Mouse (Mus musculus) frontal cortex, adult 2 months (tissue): Measurements from ENCODE around the gene Slc39a3. TPM values are rescaled to one million over a fixed set of nuclear protein-coding genes. Genes with fewer than 3 reads are reported as not detected.
"Not testable (repeated sequence)": the region's sequence is repeated elsewhere in the genome, so short reads cannot be mapped to it uniquely, and the experiment has no call there.

ENCODE experiments used
- DNase-seq, 2 experiments: peaks; one replicate each; pipeline ENCODE4 v3.0.0; 2022; ENCODE audit warnings: low spot score in 1 of 2; ENCODE audit errors: extremely low spot score in 1 of 2
- polyA plus RNA-seq: library from polyadenylated mRNA; depleted of rRNA; stranded (reverse); fragments of >200 nt; gene quantifications from 2 replicates; pipeline ENCODE4 v1.2.3, GENCODE M21; 2012; rRNA removed

Gene Slc39a3
- polyA plus RNA-seq: 67.1 and 70.1 TPM in 2 replicates

- DNase-seq: peak; percentile 97 to 100
Observed at GRCm38 (mm10) chr10:81036988-81037580, at the start of gene Slc39a3. Gene Slc39a3, minus strand, starts transcription at chr10:81037426.

- DNase-seq: no peak
Observed at GRCm38 (mm10) chr10:81087021-81087420, 49.8 kb upstream of the Slc39a3 start.

DNA sequence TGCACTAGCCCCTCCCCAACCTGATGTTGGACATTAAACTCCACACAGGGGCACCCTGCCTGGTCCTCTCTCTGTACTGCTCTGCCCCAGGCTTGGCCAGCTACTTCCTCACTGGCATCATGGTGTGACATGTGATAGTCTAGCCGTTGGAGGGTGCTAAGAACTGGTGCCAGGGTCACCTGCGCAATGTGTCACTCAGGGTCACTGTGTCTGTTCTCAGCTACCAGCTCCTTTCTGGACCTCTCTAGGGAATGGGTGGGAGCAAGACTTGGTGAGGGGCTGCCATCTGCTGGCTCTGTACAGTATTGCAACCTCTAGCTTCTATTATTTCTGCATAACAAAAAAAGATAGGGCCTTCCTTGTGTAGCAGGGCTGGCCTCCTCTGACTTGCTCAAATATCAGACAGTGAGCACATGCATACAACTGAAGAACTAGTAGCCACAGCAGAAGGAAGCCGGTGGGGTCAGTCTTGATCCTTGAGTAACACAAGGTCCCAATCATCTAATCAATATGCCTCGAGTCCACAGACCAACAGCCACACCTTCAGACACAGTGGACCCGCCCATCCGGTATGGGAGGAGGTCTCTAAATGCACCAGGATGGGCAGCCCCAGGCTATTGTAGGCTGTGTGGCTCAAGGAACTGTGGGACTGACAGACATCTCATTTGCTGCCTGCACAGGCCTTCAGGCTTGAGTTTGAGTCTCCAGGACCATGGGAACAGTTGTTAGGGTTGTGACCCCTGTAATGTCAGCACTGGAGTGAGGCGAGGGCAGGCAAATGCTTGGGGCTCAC lies 45.1 kb upstream of the Slc39a3 start:
- peak; percentile 38 to 86 for DNase-seq

DNA sequence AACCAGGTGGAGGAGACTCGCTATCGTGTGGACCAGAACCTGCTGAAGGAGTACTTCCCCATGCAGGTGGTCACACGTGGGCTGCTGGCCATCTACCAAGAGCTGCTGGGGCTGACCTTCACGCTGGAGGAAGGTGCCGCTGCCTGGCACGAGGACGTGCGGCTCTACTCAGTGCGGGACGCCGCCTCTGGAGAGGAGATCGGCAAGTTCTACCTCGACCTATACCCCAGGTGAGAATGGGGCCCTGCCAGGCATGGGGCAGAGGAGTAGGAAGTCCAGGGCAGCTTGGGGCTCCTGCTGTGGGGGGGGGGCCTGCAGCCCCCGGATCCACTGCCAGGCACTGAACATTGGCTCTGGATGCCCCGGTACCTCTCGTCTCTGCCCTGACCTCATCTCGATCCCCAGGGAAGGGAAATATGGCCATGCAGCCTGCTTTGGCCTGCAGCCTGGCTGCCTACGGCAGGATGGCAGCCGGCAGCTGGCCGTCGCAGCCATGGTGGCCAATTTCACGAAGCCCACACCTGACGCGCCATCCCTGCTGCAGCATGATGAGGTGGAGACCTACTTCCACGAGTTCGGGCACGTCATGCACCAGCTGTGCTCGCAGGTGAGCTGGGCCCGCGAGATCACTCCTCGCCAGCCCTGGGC lies 42.9 kb upstream of the Slc39a3 start:
- no peak for DNase-seq

DNA sequence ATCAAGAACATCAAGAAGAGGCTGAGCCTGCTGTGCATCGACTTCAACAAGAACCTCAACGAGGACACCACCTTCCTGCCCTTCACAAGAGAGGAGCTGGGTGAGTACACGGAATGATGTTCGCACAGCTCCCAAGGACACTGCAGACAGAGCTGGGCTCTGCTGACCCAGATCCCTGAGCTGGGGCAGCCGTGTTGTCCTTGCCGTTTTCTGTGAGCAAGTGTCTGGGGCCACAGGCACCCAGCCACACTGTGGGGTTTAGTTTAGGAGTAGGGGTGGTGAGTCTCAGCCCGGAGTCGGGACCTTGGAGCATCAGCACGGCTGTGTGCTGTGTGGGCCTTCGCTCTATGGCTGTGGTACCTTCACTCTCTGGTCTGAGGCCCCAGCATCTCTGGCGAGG lies 40.7 kb upstream of the Slc39a3 start:
- no peak for DNase-seq

DNA sequence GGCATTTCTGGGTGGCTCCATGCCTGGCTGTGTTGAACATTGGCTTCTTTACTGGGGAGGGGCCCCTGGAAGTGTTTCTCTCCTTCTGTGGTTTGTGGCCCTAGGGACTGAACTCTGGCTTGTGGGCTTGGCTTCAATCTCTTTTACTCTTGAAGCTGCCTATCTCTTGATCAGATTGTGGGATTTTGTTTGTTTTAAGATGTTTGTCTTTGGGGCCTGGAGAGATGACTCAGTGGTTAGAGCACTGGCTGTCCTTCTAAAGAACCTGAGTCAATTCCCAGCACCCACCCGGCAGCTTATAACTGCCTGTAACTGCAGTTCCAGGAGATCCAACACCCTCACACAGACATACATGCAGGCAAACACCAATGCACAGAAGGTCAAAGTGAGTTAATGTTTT lies 39.1 kb upstream of the Slc39a3 start:
- no peak for DNase-seq

DNA sequence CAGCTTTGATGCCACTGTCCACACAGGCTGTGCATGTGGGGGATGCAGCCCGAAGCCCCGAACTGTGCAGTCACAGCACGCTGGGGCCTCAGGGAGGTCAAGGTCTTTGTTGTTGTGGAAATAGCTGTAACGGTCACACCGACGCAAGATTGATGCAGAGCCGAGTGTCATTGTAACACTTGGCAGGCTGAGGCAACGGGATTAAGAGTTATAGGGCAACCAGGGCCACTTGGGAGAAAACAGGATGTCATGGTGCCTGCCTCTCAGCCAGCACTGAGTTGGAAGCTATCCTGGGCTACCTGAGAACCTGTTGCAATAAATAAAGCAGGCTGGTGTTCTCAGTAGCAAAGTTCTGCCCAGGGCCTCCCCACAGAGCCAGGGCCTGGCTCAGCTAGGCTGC lies 38.5 kb upstream of the Slc39a3 start:
- no peak for DNase-seq

GRCm38 (mm10) chr10:81073464-81073863 lies 36.2 kb upstream of the Slc39a3 start:
- no peak for DNase-seq

DNA sequence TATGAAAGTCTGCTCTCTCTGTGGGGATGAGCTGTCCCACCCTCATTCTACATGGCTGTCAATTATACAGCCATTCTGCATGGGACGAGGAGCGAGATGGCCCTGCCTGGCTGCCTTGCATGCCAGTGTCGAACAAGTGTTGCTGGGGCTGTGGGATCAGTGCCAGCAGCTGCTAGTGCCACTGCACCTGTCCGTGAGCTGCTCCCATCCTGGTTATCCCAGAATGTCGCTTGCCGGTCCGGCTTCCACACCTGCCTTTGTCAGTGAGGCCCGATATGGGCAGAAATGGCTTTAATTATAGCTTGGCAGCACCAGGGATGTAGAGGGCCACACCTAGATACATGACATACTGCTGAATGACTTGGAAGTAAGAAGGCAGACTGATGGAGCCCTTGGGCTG lies 35.1 kb upstream of the Slc39a3 start:
- DNase-seq: no peak

DNA sequence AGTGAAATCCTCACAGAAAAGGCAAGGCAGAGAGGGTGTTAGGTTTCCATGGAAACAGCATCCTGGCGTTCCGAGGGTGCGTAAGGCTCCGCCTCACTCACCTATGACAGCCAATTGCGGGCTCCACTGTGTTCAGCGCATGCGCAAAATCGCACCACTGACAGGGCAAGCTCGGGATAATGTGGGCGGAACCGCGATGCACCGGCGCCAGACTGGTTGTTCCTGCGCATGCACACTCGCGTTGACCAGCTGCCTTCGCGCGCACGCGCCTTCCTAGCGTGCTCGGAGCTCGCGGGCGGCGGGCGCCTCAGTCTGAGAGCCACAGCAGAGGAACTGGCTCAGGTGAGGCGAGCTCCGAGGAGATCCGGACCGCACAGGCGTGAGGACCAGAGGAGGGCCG lies 32.6 kb upstream of the Slc39a3 start, which contains the start of gene Thop1:
Gene Thop1 (plus strand): TSS at position 200 of the 400 bp plus-strand sequence.
- peak; percentile 97 to 98 for DNase-seq

DNA sequence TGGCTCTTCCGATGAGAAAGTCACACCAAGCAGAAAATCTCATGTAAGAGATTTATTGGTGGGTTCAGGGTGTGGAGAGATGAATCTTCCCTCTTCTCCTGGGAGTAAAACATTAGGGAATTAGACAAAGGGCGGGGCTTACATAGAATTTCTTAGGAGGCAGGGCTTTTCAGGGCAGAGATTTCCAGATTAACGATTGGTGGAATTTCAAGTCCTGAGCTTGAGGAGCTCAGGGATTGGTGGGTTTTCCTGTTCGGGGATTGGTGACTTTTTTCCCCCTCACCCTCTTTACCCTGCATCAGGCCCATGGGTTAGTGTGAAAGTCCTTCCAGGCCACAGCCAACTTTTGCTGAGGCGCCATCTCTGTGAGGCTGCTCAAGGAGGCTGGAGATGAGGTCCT lies 31.5 kb upstream of the Slc39a3 start:
- DNase-seq: no peak

- not testable (repeated sequence) for DNase-seq
Observed at GRCm38 (mm10) chr10:81064519-81064918, 27.3 kb upstream of the Slc39a3 start.

- no peak for DNase-seq
Observed at GRCm38 (mm10) chr10:81062710-81063109, 25.5 kb upstream of the Slc39a3 start.

- DNase-seq: peak; percentile 100
Observed at GRCm38 (mm10) chr10:81059603-81060543, 22.6 kb upstream of the Slc39a3 start, which contains the start of gene Sgta. Gene Sgta, minus strand, starts transcription at chr10:81060181.

DNA sequence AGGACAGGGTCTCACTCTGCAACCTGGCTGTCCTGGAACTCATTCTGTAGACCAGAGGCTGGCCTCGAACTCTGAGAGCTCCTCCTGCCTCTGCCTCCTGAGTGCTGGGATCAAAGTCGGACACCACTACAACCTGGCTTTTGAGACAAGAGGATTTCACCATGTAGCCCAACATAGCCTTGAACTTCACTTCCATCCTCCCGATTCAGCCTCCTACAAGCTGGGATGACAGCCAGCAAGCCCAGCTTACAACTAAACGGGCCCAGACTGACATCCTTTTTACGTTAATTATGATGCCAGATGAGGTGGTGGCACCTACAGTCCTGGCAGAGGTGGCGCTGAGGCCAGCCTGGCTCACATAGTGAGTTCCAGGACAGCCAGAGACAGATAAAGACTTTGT lies 21.7 kb upstream of the Slc39a3 start:
- DNase-seq: no peak

- DNase-seq: no peak
Observed at GRCm38 (mm10) chr10:81057406-81058130, 20.3 kb upstream of the Slc39a3 start.

DNA sequence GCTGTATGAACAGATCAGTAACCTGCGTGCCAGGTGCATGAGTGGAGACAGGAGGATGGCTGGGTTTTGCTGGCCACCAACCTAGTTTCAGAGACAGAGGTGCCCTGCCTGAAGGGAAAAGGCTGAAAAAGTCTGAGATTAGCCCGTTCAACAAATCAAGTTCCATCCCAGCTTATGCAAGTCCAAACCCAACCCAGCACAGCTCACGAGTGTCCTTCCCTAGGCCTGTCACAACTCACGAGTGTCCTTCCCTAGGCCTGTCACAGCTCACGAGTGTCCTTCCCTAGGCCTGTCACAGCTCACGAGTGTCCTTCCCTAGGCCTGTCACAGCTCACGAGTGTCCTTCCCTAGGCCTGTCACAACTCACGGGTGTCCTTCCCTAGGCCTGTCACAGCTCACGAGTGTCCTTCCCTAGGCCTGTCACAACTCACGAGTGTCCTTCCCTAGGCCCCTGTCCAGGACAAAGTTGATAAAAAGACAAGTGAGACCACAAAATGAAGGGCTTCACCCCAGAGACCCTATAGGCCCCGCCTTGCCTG lies 18.6 kb upstream of the Slc39a3 start:
- DNase-seq: not testable (repeated sequence)

GRCm38 (mm10) chr10:81055169-81055568 lies 17.9 kb upstream of the Slc39a3 start:
- no peak for DNase-seq

DNA sequence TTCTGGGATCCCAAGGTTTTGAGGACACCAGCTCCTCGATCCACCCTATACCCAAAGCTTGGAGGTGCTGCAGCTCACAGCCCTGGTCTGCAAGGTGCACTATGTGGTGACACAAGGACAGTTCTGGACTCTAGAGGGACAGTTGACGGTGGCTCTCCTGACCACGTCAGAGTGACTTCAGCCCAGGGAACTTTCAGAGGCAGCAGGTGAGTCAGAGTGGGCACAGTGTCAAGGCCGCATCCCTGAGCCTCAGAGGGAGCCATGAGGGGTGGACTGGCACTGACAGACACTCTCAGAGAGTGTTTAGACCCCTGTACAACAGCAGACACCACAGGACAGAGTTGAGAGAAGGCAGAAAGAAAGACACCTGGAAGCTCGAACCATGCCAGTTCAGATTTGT lies 15.4 kb upstream of the Slc39a3 start:
- DNase-seq: no peak
